Mouse (Mus musculus): ENCODE data around the gene Fgfr1op.

Fgfr1op gene

DNA sequence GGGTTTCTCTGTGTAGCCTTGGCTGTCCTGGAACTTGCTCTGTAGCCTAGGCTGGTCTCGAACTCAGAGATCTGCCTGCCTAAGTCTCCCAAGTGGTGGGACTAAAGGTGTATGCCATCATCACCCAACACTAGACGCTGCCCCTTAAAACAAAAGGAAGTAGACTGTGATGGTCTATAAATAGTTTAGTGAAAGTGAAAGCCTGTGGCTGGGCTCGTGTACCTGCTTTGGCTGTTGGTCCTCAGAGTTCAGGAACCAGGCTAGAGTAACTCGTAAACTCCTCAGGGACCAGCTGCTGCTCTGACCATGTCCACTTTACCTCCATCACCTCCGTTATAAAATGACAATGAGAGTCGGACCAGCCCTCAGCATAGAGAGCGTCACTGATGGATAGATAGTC, 5.0 kb downstream of the Fgfr1op start:
- DNase-seq (ENCODE audit: low spot score), result no peak

DNA sequence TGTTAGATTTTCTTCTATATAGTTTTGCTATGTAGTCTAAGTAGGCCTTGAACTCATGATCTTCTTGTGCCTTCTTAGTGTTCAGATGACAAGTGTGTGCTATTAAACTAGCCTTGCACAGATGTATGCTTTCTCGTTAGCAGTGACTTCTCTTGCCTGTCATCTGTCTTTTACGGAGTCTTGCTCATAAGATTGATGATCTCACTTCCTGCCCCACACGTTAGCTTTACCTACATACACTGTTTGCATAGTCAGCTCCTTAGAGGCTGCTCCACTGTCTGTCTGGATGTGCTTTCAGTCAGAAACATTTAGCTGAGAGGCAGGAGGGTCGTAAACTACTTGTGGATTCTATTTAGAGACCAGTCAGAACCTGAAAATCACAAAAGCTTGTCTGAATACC, 5.8 kb downstream of the Fgfr1op start:
- DNase-seq (ENCODE audit: low spot score), result no peak

DNA sequence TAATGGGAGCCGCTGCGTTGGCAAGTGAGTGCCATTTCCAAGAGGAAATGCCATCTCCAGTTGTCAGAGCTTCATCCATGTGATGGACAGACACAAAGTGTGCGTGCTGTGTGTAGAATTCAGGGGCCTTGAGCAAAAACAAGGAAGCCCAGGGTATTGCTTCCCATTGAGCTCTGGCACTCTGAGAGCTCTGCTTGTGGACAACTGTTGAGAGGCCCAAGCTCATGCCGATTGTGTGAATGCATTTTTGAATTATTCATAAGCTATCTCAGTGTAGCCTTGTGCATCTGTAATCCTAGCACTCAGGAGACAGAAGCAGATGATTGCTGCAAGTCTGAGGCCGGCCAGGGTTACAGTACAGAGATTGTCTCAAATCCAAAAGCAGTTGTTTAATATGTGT, 11.8 kb downstream of the Fgfr1op start:
- no peak for DNase-seq (ENCODE audit: low spot score)

DNA sequence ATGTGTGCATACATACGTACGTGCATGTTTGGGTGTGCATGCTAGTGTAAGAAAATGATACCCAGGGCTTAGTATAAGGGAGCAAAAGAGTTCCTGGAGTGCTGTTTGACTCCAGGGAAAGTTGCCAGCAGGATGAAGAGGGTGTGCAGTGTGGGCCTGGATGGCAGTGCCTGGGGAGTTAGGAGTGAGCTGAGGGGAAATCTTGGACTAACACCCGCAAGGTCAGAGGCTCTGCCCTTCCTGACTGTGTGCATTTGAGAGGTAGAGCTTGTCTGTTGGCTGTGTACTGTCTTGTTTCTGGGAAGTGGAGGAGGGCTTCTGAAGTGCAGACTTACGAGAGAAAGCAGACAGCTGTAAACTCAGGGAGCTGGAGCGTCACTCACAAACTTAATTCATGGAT, 18.5 kb downstream of the Fgfr1op start:
- no peak for DNase-seq (ENCODE audit: low spot score)

GRCm38 (mm10) chr17:8184217-8184616, 18.9 kb downstream of the Fgfr1op start:
- DNase-seq (ENCODE audit: low spot score), result no peak

GRCm38 (mm10) chr17:8193678-8194077, 28.4 kb downstream of the Fgfr1op start:
- DNase-seq (ENCODE audit: low spot score), result no peak

GRCm38 (mm10) chr17:8195685-8196376, 30.5 kb downstream of the Fgfr1op start:
- DNase-seq (ENCODE audit: low spot score), result peak; percentile 14

GRCm38 (mm10) chr17:8197652-8198051, 32.4 kb downstream of the Fgfr1op start:
- DNase-seq (ENCODE audit: low spot score), result no peak

- DNase-seq (ENCODE audit: low spot score), result no peak
Measured at GRCm38 (mm10) chr17:8199067-8199935, 34.0 kb downstream of the Fgfr1op start.

DNA sequence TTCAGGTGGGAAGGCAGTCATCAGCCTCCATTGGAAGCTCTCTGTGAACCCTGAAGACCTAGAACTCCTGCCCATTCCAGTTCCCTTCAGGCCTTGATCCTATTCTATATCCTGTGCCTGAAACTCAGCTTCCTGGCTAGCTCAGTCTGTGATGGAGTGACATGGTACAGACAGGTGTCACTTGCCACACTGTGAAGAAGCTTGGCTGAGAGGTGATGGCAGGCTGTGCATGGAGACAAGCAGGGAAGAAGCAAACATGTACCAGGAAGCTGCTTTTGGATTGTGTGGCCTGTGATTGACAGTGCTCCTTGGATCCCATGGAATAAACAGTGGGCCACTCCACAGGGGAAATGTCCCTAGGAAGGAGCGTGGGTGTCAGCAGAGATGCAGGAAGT, 34.6 kb downstream of the Fgfr1op start:
- no peak for DNase-seq (ENCODE audit: low spot score)

- DNase-seq (ENCODE audit: low spot score), result no peak
Measured at GRCm38 (mm10) chr17:8203487-8203886, 38.2 kb downstream of the Fgfr1op start.

DNA sequence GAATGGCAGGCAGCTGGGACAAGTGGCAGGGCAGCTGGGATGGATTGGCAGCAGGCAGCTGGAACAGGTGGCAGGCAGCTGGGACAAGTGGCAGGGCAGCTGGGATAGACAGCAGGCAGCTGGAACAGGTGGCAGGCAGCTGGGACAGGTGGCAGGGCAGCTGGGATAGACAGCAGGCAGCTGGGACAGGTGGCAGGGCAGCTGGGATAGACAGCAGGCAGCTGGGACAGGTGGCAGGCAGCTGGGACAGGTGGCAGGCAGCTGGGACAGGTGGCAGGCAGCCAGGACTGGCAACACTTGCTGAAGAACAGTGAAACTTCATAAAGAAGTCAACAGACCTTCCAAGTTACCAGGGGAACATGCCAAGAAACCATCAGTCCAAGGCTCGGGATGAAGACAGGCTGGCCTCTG, 39.9 kb downstream of the Fgfr1op start:
- DNase-seq (ENCODE audit: low spot score), result peak; percentile 21

DNA sequence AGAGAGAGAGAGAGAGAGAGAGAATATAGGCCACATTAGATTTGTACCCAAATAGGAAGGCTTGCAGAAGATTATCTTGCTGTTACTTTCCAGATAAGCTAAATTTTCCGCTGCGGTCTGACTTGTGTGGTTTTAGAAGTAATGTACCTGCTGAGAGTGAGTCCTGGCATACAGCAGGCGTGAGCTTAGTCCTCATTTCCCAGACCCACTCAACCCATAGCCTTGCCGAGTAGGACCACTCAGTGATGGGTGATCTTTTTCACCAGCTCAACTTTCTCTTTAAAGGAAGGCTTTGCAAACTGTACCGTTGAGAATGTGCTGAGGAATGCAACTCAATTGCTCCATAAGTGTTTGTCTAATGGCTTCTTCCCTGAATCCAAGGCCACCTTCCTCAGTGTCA, 41.4 kb downstream of the Fgfr1op start:
- no peak for DNase-seq (ENCODE audit: low spot score)

DNA sequence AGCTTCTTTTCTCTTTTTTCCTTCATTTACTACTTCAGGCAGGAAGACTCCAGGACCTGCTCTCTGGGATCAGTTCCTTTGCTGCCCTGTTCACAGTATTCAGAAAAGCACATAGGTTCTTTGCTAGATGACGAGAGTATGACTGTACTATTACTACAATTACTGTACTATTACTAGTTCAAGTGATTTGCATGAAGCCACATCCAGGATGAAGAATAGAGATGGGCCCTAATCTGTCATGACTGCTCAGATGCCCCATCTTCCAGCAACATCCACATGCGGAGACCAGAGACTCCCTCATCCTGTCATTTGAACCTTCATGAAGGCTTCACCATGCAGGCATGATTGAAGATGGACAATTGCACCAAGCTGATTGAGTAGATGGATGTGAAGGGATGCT, 44.4 kb downstream of the Fgfr1op start:
- no peak for DNase-seq (ENCODE audit: low spot score)

- no peak for DNase-seq (ENCODE audit: low spot score)
Measured at GRCm38 (mm10) chr17:8210170-8210569, 44.9 kb downstream of the Fgfr1op start.

- DNase-seq (ENCODE audit: low spot score), result no peak
Measured at GRCm38 (mm10) chr17:8210675-8211074, 45.4 kb downstream of the Fgfr1op start.

GRCm38 (mm10) chr17:8211399-8211798, 46.1 kb downstream of the Fgfr1op start:
- DNase-seq (ENCODE audit: low spot score), result no peak

- peak; percentile 14 for DNase-seq (ENCODE audit: low spot score)
Measured at GRCm38 (mm10) chr17:8214369-8214768, 49.1 kb downstream of the Fgfr1op start.

DNA sequence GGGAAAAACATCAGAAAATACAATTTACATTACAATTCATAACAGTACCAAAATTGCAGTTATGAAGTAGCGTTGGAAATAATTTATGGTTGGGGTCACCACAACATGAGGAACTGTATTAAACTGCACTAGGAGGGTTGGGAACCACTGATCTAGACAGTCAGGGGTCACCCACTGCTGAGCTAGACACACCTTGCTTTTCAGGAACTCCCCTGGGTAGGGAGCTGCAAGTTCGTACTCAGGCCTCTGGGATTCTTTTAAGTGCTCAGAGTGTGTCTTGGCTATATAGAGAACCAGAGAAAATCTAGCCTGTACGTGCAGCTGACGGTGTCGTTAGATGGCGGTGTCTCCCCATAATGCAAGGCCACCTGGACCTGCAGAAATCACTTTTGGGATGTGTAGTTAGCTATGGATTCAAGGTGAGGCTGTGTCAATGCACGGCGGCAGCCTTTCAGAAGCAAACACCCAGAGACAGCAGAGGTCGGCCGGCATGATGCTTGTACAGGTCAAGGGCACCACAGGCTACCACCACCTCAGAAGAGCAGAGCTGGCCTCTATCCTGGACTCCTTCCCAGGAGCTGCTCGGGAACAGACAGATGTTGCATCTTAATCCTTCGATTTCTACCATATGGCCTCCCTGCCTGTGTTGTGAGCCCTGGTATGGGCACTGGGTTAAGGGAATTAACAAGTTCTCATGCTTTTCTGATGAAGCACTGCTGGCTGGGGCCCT, 49.9 kb downstream of the Fgfr1op start:
- no peak for DNase-seq (ENCODE audit: low spot score)

GRCm38 (mm10) chr17:8223225-8223624, 57.9 kb downstream of the Fgfr1op start:
- no peak for DNase-seq (ENCODE audit: low spot score)

GRCm38 (mm10) chr17:8224072-8224471, 58.8 kb downstream of the Fgfr1op start:
- no peak for DNase-seq (ENCODE audit: low spot score)

DNA sequence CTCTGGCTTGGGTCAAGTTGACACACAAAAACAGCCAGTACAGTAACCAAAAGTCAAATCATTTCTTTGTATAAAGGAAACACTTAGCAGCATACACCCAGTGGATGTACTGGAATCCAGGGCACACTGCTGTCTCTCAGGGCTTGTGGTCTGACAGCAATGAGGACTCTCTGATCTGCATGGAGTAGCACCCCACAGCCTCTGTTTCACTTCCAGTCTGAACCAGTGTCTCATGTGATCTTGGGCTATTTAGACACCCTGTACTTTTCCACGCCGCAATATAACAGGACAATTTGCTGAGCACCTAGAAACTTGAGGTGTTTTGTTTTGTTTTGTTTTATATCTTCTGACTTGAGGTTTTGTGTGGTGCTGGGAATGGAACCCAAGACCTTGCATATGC, 59.9 kb downstream of the Fgfr1op start:
- DNase-seq (ENCODE audit: low spot score), result peak; percentile 27

DNA sequence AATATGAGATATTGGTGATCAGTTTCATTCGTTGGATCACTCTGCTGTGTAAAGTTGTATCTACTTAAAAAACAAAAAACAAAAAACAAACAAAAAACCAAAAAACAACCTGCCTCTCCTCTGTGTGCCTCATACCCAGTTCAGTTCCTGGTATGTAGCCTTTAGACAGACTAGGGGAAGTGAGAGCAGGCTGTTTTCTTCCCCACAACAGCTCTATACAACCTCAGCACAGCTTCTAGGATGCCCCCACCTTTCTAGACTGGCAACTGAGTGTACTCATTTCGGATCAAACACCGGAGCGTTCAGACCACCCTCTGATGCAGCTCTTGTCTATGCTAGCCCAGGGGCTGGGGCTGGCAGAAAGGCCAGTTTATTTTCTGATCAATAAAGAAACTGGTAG, 60.4 kb downstream of the Fgfr1op start:
- DNase-seq (ENCODE audit: low spot score), result no peak
